Mouse (Mus musculus) midbrain, embryonic 16.5 days (tissue): ENCODE measurements around the gene Nup210. TPM values are rescaled to one million over a fixed set of nuclear protein-coding genes. Genes with fewer than 3 reads are reported as not detected.

Experiments
- ATAC-seq: fragments of 200-750 bp; cut with Nextera tagmentation; 2 replicates; pipeline ENCODE4 v1.8.0; 2017; ENCODE audit warnings: moderate TSS enrichment
- H3K27ac ChIP-seq: fragments of 300-500 bp; sonication (generic); 2 replicates; pipeline ENCODE4 v1.5.1; 2014; ENCODE audit warnings: mild to moderate bottlenecking, low read length, mixed read lengths
- H3K27me3 ChIP-seq: fragments of 300-500 bp; sonication (generic); 2 replicates; pipeline ENCODE4 v1.6.1; 2014; ENCODE audit warnings: low read depth, low read length, mixed read lengths; ENCODE audit not compliant: control insufficient read depth, insufficient read depth
- H3K36me3 ChIP-seq: fragments of 300-500 bp; sonication (generic); 2 replicates; pipeline ENCODE4 v1.6.1; 2014; ENCODE audit warnings: mild to moderate bottlenecking, low read length, moderate library complexity, mixed read lengths; ENCODE audit not compliant: control insufficient read depth, insufficient read depth
- H3K4me1 ChIP-seq: fragments of 300-500 bp; sonication (generic); 2 replicates; pipeline ENCODE4 v1.6.1; 2014; ENCODE audit warnings: mild to moderate bottlenecking, low read length, mixed read lengths; ENCODE audit not compliant: control insufficient read depth, insufficient read depth
- H3K4me2 ChIP-seq: fragments of 300-500 bp; sonication (generic); 2 replicates; pipeline ENCODE4 v1.6.1; 2014; ENCODE audit warnings: mild to moderate bottlenecking, low read length, mixed read lengths
- H3K4me3 ChIP-seq: fragments of 300-500 bp; sonication (generic); 2 replicates; pipeline ENCODE4 v1.5.1; 2014; ENCODE audit warnings: low read depth, mild to moderate bottlenecking, low read length, moderate library complexity, mixed read lengths
- H3K9ac ChIP-seq: fragments of 300-500 bp; sonication (generic); 2 replicates; pipeline ENCODE4 v1.6.1; 2014; ENCODE audit warnings: low read depth, low read length, mixed read lengths
- H3K9me3 ChIP-seq: fragments of 300-500 bp; sonication (generic); replicated peaks from 2 replicates; pipeline ENCODE4 v1.6.1; 2014; ENCODE audit warnings: mild to moderate bottlenecking, low read length, mixed read lengths; ENCODE audit not compliant: control insufficient read depth, poor library complexity, severe bottlenecking
- WGBS: fragments of 180-500 bp; shearing (Covaris S2); extraction: QIAGEN DNeasy Blood & Tissue Kit; methylation state at CpG from one replicate; pipeline ENCODE4 v1.1.7; 2014; 5-methylcytosine and 5-hydroxymethylcytosine counted together
- polyA plus RNA-seq: library from polyadenylated mRNA; unstranded; fragments of >200 nt; fragmentation: Nextera tagmentation; extraction: Ambion mirVana; gene quantifications from 2 replicates; pipeline ENCODE4 v1.2.1, GENCODE M21; 2015

Gene Nup210
- polyA plus RNA-seq, 1 experiment from 2014 or later = 20.7 TPM

DNA sequence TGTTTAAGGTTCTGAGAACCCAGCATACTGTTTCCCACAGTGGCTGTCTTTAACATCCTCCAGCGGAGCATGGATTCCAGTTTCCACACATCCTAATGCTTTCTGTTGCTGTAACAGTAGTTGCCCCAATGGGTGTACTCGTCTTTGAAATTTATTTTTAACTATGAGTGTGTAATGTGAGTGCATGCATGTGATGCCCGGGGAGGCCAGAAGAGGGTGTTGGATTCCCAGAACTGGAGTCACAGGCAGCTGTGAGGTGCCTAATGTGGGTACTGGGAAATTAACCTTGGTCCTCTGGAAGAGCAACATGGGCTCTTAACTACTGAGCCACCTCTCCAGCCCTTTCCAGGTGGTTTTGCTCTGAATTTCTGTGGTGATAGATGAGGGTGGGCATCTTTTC lies 49.6 kb downstream of the Nup210 start:
- no peak overlapping the region for H3K4me2 ChIP-seq
- no peaks in the 10 kb centered on the region for H3K27me3 ChIP-seq
- H3K9me3 ChIP-seq = no peaks in the 10 kb centered on the region
- no peak for ATAC-seq
- no peak overlapping the region for H3K4me3 ChIP-seq
- peaks cover 24% of the 10 kb centered on the region for H3K36me3 ChIP-seq
- no peaks in the 10 kb centered on the region for H3K4me1 ChIP-seq
- H3K9ac ChIP-seq = no peak overlapping the region
- 89% methylated on average over 3 of the region's 3 CpGs for WGBS
- no peak overlapping the region for H3K27ac ChIP-seq

DNA sequence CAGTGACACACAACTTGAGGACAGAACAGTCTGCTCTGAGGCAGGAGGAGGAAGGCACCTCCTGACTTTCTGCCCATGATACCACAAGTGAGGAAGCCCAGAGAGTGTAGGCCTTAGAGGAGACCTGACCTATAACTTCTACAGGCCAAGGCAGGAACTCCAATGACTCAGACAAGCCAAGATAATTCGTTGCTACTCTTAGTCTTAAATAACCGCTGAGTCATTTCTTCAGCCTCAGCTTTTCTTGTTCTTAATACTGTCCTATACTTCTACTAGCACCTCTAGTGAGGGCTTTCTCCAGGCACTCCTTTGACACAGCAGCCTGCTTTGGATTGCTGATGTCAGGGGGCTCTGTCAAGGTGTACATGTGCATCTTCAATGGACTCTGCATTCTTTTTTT lies 55.3 kb downstream of the Nup210 start:
- H3K9me3 ChIP-seq = no peaks in the 10 kb centered on the region
- WGBS = 94% methylated on average over 2 of the region's 2 CpGs
- no peak overlapping the region for H3K4me3 ChIP-seq
- H3K9ac ChIP-seq = no peak overlapping the region
- ATAC-seq = no peak
- no peaks in the 10 kb centered on the region for H3K27me3 ChIP-seq
- H3K27ac ChIP-seq = no peak overlapping the region
- H3K4me1 ChIP-seq = no peaks in the 10 kb centered on the region
- peaks cover 14% of the 10 kb centered on the region; the same call in 1 of the 2 replicates for H3K36me3 ChIP-seq
- H3K4me2 ChIP-seq = no peak overlapping the region

DNA sequence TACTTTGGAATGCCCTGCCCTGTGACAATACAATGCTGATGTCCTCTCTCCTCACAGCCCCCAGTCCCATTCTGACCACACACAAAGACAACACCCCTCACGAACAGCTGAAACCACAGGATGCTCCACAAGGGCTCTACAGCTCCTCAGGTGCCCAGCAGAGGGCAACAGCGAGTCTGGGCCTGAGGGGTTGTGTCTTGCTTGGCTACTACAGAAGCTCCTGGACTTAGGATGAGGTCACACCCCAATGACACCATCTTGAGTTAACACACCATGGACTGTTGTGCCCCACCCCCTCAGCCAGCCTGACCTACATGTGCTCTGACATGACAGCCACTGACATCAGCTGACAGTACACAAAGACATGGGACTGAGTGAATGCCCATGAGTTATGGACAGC lies 56.9 kb downstream of the Nup210 start:
- Histone ChIP-seq H3K9ac (no peak overlapping the region), H3K27me3 (no peaks in the 10 kb centered on the region), H3K4me3 (no peak overlapping the region), H3K36me3 (peaks cover 14% of the 10 kb centered on the region; the same call in 1 of the 2 replicates), H3K4me1 (no peaks in the 10 kb centered on the region), H3K9me3 (no peaks in the 10 kb centered on the region), H3K27ac (no peak overlapping the region), H3K4me2 (no peak overlapping the region)
- no peak for ATAC-seq
- 47% methylated on average over 2 of the region's 2 CpGs for WGBS

DNA sequence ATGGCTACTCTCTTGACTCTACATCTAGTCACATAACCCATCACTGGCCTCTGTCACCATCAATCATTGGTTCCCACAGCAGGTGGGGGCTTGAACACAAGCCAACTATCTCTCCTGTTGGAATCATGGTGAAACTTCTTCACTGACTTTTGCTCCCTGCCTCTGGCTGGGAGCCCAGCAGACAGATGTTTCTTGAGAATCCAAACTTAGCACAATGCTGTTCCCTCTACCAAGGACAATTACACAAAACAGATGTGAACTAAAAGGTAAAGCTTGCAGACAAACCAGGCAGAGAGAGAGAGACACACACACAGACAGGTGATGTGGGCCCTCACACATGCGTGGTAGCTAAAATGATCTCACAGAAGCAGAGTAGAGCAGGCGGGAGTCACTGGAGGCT lies 58.6 kb downstream of the Nup210 start:
- no peaks in the 10 kb centered on the region for H3K27me3 ChIP-seq
- no peak overlapping the region for H3K4me2 ChIP-seq
- no peak for ATAC-seq
- no peak overlapping the region for H3K4me3 ChIP-seq
- H3K9ac ChIP-seq = no peak overlapping the region
- H3K4me1 ChIP-seq = no peaks in the 10 kb centered on the region
- peaks cover 17% of the 10 kb centered on the region for H3K36me3 ChIP-seq
- WGBS = 87% methylated on average over 2 of the region's 2 CpGs
- no peaks in the 10 kb centered on the region for H3K9me3 ChIP-seq
- no peak overlapping the region for H3K27ac ChIP-seq

DNA sequence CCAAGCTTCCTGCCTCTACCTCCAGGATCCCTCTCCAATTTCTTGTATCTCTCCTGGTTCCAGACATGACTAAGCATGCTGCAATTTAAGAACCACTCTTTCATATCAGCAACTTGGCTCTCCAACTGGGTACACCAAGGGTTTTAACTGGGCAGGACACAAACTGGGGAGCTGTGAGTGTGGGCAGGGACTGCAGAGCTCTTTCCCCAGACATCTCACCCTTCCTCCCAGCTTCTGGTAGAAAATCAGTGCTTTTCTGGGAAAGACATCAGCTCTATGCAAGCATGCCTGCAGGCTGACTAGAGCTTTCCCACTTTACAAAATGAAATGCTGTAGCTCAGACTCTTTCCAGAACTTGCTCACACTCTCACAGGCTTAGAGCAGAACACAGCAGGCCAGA lies 60.3 kb downstream of the Nup210 start:
- H3K4me3 ChIP-seq = no peak overlapping the region
- ATAC-seq = no peak
- no peaks in the 10 kb centered on the region for H3K27me3 ChIP-seq
- no peaks in the 10 kb centered on the region for H3K4me1 ChIP-seq
- peaks cover 16% of the 10 kb centered on the region for H3K36me3 ChIP-seq
- H3K9me3 ChIP-seq = no peaks in the 10 kb centered on the region
- no peak overlapping the region for H3K4me2 ChIP-seq
- no peak overlapping the region for H3K9ac ChIP-seq
- H3K27ac ChIP-seq = no peak overlapping the region

DNA sequence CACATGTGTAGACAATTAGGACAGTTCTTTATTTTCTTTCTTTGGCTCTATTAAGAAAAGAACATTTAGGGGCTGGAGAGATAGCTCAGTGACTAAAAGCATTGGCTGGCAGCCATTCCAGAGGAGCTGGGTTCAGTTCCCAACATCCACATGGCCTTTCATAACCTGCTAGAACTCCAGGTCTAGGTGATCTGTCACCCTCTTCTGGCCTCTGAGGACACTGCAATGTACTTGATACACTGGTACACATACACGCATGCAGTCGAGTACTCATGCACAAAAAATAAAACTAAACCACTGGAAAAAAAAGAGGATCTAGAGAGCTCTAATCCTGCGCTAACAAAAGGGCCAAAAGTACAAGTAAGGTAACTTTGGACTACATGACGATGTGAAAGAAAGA lies 64.1 kb downstream of the Nup210 start:
- Histone ChIP-seq H3K4me3 (no peak overlapping the region), H3K4me2 (no peak overlapping the region), H3K9ac (no peak overlapping the region), H3K27ac (no peak overlapping the region), H3K9me3 (no peaks in the 10 kb centered on the region), H3K36me3 (peaks cover 20% of the 10 kb centered on the region), H3K27me3 (no peaks in the 10 kb centered on the region), H3K4me1 (no peaks in the 10 kb centered on the region)
- WGBS = 94% methylated on average over 4 of the region's 4 CpGs
- ATAC-seq = no peak

DNA sequence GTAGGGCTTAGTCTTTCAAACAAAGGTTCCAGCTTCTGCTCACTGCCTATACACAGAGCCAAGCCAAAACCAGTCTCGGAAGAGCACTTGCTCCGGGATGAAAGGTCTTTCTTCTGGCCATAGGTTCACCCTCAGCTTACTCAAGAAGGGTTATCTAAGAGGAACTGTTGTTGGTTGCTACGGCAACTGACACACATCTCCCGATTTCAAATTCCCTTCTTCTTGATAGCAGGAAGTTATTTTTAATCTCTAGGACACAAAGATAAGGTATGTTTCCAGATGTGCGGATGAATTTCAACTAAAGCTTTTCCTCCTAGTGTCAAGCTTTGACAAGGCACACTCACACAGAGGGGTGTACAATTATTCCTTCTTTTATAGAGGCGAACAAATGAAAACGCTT lies 68.6 kb downstream of the Nup210 start:
- Histone ChIP-seq H3K4me3 (no peak overlapping the region), H3K27ac (0 out of 2 replicates have a peak overlapping the region, but pooled peaks have one; percentile 24), H3K9ac (no peak overlapping the region), H3K9me3 (no peaks in the 10 kb centered on the region), H3K4me1 (no peaks in the 10 kb centered on the region), H3K27me3 (no peaks in the 10 kb centered on the region), H3K4me2 (no peak overlapping the region), H3K36me3 (peaks cover 21% of the 10 kb centered on the region)
- ATAC-seq = no peak
- 70% methylated on average over 7 of the region's 7 CpGs for WGBS

DNA sequence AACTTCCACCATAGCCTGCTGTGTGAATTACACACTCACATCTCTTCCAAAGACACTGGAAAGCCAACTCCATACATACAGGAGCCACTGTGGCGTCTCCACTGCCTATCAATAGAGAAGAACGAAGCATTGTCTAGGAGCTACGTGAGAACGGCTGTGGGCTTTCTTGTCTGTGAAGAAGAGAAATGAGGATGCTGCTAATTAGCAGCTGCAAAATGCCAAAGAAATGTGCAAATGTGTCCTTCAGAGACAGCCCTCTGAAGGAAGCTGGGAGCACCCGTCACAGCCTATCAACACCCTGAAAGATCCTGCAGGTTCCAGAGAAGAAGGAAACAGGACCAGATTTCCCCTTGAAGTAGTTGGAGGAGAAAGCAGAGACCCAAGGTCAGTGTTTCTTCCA lies 69.2 kb downstream of the Nup210 start:
- peak overlapping the region; percentile 24; the same call in 1 of the 2 replicates for H3K27ac ChIP-seq

DNA sequence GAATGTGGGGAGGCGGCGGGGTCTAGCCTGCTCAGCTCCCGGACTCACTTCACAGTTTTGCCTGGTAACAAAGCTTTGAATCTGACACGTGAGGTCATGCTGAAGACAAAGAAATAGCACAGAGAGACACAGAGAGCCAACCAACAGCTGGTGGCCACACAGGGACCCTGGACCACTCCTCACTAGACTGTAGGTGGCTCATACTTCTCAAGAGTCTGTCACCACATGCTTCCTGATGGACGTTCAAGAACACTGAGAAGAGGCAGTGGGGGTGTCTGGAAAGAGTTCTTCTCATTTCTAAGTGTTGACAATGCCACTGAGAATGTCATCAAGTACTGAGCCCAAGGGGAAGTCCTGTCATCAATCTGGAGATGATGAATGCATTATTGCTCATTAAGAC lies 70.4 kb downstream of the Nup210 start:
- WGBS = 84% methylated on average over 5 of the region's 5 CpGs
- Histone ChIP-seq H3K9ac (no peak overlapping the region), H3K4me2 (no peak overlapping the region), H3K27me3 (no peaks in the 10 kb centered on the region), H3K9me3 (no peaks in the 10 kb centered on the region), H3K36me3 (peaks cover 19% of the 10 kb centered on the region), H3K27ac (no peak overlapping the region), H3K4me1 (no peaks in the 10 kb centered on the region), H3K4me3 (no peak overlapping the region)
- no peak for ATAC-seq

More for the DNA sequence above, 69.2 kb downstream of the Nup210 start:
- peaks cover 15% of the 10 kb centered on the region for H3K36me3 ChIP-seq
- 68% methylated on average over 5 of the region's 5 CpGs for WGBS
- ATAC-seq = no peak
- H3K9ac ChIP-seq = no peak overlapping the region
- no peaks in the 10 kb centered on the region for H3K27me3 ChIP-seq
- no peak overlapping the region for H3K4me2 ChIP-seq
- H3K4me3 ChIP-seq = no peak overlapping the region
- H3K9me3 ChIP-seq = no peaks in the 10 kb centered on the region
- H3K4me1 ChIP-seq = no peaks in the 10 kb centered on the region
